Mouse (Mus musculus) skeletal muscle tissue, adult 2 months (tissue): ENCODE results near the gene Spag4.

Experiments
- DNase-seq: peaks from one replicate; pipeline ENCODE4 v3.0.0-alpha.2; 2012; ENCODE audit warnings: low read depth, low spot score

Gene Spag4

DNA sequence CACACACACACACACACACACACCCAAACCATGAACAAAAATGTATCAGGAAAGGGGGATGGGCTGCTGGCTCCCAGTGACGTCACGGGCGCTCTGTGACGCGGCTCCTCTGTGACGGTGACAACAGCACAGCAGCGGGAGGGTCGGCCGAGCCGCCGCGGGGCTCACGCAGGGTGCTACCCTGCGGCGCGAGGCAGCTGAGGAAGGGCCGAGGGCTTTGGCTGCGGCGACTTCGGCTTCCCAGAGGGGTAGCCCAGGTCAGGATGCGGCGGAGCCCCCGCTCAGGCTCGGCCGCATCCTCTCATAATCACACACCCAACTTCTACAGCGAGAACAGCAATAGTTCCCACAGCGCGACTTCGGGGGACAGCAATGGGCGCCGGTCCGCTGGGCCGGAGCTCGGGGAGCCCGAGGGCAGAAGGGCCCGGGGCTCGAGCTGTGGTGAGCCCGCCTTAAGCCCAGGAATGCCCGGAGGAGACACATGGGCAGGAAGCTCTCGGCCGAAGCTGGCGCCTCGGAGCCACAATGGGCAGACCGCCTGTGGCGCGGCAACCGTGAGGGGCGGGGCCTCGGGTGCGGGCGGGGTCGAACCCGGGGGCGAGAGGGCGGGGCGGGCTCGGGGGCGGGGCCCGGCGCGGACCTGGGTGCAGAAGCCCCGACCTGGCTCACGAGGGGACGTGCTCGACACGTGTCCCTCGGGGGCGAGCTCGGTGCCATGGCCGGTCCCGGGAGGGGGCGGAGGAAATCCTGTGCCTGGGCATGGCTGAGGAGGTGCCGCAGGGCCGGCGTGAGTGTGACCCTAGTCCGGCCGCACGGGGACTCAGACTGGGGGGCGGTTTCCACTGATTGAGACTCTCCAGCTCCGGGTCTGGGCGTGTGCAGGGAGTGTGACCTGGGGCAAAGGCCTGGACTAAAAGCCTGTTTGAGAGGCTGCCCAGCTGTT lies at the start of gene Spag4:
Gene Spag4 (plus strand): TSS at position 77 of the 943 bp plus-strand sequence.
- no peak for DNase-seq

DNA sequence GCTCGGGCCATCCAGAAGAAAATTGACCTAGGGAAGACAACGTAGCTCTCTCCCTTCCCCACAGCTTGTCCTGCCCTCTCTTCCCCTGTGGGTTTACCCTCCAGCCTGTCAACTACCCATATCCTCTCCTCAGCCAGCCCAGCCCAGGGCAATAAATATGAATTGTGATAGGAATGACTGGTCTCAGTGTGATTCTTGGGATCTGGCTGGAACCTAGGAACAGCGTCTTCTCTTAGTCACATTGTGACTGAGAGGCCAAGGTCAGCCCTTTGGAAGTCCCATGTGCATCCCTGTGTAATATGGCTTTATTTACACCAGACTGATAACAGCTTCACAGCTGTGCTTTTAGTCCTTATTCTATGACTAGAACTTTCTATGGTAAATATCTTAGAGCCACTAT lies 46.9 kb upstream of the Spag4 start:
- DNase-seq: no peak

DNA sequence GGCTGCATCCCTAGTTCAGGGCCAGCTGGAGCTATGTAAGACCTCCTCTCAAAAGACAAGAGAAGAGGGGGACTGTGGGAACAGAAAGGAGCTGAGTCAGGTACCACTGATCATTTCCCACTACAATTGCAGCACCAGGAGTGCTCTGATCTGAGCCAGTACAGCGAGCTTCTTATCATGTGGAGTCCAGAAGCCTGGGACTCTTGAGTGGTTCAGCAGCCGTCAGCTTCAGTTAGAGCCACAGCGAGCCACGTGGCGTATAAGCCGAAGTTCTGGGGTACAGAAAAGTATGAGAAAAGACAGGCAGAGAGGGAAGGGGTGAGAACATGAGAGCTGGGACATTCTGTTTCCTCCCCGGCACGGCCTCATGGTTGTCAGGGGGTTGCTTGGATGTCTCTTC lies 43.8 kb upstream of the Spag4 start:
- DNase-seq: no peak

DNA sequence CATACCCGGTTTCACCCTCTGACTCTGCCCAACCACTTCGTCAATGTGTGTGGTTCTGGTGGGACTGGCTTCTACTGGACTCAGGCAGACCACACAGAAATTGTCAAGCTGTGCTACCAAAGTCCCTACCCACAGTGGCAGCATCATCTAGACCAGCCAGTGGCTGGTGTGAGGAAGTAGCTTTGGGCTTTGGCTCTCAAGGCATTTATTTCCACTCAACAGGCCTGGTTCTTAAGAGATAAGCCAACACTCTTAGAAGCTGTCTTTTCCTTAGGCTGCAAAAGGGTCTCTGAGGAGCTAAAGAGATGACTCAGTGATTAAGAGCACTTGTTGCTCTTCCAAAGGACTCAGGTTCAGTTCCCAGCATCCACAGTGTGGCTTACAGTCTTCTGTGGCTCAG lies 43.2 kb upstream of the Spag4 start:
- no peak for DNase-seq

DNA sequence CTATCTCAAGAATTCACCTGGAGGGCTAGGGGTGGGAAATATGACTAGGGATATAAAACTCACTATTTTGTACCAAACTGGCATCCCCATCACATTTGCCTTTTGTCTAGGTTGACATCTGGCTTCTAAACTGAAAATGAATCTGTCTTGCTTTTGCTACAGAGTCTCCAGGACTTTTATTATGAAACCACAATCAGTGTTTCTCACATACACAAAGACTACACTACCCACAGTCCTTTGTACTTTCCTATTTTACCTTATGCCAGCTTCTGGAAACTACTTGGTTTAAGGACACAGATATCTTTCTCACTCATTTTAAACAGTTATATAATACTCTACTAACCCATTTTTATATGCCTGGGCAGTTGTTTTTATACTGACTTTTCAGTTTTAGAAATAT lies 39.5 kb upstream of the Spag4 start:
- DNase-seq: no peak

DNA sequence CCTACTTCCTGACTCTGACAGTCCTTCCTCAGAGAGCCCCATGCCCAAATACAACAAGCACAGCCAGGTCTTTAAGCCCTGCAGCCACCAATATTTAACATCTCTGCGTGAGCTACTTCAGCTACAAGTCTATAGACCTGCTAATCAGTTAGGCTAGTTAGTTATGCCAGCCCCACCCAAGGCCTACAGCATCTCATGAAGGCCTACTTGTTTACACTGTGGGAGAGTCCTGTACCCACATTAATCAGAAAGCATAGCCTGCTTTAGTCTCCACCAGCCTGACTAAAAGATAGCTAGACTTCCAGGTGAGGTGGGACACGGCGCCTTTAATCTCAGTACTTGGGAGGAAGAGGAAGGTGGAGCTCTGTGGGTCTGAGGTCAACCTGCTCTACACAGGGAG lies 25.6 kb upstream of the Spag4 start:
- DNase-seq: no peak

DNA sequence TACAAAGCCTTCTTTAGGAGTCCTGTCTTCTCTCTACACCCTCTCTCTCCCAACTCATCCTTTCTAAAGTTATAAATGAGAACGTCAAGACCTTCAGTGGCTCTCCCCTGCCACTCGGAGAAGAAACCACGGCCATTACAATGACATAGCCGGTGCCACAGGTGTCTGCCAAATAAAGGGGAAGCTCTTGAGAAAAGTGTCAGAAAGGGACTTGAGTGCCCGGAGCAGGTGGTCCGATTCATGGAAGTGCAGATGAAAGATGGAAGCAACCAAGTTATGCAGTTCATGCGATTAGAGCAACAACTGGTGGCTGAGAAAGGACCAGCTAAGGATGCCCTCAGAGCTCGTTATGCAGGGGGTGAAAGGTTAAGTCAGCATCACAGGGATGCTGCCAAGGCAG lies 22.1 kb upstream of the Spag4 start:
- DNase-seq: no peak

DNA sequence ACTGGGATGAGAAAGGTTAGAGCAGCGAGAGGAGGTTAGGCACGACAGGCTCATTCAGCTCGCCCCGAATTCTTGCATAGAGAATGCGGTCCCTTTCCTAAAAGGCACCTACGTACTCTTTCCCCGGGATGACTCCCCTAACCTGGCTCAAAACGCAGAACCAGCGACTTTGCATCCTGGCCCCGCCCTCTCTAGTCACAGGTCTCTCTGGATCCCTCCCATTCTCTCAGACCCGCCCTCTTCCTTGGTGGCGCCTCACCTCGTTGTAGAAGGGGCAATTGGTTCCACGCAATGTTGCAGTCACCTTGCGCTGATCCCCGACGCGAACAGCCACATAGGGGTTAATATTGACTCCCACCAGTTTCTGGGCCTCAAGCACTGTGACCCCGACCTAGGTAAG lies 17.0 kb upstream of the Spag4 start:
- no peak for DNase-seq

DNA sequence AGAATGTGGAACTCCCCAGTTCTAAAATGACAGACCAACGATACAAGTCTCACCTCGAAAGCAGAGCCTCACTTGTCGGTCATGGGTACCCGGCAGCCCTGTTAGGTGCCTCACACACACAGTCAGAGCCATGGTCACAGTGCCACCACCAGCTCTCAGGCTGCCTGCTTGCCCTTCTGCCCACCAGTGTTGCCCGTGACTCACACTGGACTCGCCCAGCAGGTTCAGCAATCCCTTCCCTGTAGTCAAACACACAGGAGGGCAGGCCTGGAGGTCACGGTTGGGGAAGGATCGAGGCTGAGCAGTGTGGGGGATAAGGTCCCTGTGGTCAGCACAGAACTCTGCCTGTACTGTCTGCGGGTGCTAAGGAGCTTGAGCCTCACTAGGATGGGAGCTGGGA lies 12.2 kb upstream of the Spag4 start, which contains the start of gene Fer1l4:
Gene Fer1l4 (minus strand): TSS at position 132 of the 400 bp plus-strand sequence.
- no peak for DNase-seq

DNA sequence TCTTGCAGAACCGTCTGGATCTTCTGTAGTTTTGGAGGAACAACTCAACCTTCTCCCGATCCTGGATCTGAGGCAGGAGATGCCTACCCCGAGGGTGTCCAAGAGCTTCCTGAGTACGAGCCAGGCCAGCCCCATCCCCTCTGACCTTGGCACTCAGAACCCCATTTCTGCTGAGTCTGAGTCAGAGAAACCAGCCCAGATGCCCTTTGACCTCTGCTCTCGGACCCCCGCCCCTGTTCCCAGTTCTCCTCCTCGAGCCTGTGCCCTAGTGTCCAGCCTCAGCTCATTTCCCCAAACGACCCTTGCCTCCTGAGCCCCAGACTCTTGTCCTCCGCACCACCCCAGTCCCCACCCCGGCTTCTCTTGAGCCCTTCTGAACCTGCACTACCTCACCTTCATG lies 1.2 kb downstream of the Spag4 start:
- no peak for DNase-seq

DNA sequence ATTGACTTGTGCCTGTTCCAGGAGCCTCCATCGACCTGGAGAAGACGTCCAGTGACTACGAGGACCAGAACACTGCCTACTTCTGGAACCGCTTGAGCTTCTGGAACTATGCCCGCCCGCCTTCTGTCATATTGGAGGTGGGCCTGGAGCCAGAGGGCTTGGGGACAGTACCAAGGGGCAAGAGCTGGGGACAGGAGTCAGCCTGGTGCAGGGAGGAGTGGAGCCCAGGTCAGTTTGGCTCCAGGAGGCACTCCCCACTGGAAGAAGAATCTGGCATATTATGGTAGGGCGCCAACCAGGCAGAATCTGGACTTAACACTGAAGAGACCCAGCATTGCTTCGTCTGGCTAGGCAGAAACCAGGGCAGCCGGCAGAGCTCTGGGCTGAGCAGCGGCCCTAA lies 2.9 kb downstream of the Spag4 start:
- DNase-seq: no peak

DNA sequence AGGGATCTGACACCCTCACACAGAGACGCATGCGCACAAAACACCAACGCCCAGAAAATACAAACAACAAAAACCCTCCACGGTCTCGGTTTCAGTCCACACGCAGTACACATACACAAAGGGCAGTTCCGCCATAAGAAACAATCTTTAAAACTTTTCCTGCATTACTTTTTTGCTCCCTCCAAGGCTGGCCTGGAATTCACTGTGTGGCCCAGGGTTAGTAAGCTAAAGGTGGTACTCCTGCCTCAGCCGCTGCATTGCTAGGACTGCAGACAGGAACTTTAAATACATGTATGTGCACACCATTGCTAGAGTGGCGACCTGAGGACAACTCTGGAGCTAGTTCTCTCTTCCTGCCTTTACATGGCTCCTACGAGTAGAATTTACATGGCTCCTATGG lies 6.3 kb downstream of the Spag4 start:
- DNase-seq: no peak

DNA sequence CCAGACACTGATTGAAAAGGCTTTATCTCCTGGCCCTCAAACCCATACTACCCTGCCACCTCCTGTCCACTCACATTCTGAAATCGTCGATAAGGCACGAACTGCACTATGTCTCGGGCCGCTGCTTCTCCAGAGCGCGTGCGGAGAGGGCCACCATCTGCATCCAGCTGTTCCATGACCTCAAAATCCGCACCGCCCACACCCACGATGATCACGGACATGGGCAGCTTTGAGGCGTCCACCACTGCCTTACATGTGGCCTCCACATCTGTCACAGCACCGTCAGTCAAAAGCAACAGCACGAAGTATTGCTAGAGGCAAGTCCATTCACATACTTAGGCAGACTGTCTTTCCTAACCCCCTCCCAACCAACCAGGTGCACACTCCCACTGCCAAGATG lies 8.8 kb downstream of the Spag4 start:
- DNase-seq: no peak

DNA sequence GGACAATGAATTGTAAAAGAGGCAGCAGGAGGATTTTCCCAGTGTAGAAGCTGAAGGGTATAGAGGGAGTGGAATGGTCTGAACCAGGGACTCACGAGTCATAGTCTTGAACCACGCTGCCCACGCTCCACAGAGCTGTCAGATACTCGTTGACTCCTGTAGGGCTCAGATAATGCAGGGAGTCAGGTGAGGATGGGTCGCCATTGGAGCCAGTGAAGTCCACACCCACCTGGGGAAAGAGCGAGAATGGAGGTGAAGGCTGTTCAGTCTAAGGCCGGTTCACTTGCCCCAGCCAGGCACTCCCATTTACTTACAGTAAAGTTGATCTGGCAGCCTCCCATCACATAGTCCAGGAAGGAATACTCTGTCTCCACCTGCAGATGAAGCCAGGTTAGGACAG lies 12.5 kb downstream of the Spag4 start:
- no peak for DNase-seq

DNA sequence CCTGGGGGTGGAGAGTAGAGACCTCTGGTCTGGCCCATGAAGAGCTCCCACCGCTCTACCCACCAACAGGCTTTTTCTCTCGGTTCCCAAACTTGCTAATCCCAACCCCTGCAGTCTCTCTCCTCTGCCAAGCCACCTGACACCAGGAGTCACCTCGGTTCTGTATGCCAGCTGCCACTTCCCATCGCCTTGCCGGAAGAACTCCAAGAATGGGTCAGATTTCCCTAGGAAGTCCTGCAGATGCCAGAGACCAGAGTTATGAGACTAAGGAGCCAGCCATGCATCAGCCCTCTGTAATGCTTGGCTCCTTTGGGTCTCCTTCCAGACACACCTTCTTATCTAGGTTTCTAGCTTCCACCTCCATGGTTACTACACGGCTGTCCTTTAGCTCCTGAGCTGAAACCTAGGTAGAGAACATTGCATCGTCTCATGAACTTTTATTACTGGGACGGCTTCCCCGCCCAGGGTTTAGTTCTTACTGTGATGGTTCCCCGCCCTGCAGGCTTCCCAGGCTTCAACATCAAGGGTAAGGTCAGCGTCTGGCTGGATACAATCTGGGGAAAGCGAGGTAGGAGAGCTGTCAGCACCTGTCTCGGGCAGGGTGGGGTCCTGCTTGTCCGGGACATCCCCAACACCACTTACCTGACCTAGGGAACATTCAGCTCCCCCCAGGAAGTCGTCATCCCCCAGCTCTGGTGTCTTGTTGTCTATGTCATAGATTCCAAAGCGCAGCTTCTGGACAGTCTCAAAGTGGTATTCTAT lies 13.6 kb downstream of the Spag4 start:
- DNase-seq: peak; percentile 56

DNA sequence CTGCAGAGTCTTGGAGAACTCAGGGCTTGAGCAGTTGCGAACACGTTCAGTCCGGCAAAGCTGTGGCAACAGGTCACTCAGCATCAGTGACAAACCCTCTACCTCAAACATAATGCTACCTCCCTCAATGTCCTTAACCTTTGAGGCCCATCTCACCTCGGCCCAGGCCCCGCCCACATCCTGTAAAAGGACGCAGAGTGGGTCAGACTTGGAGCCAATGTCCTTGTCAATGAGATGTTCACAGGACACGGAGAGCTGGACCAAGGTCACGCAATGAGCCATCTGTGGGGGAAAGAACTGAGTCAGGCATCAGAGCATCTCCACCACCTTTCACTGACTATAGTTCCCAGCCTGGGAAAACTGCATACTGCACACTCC lies 14.2 kb downstream of the Spag4 start:
- DNase-seq: no peak

DNA sequence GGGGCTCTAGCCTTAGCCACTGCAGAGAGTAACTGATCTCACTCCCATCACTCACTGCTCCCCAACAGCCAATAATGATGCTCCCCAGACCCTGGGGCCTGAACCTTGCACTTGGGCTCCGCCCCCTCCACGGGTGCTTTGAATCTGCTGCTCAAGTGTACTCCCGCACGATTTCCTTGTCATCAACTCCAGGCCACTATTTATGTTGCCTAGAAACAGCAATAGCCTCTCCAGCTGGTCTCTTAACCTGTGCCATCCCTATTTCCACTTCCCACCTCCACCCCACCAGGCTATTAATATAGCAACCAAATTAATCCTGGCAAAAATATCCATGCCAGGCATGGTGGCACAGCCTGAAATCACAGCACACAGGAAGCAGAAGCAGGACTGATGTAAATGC lies 14.7 kb downstream of the Spag4 start:
- peak; percentile 46 for DNase-seq

DNA sequence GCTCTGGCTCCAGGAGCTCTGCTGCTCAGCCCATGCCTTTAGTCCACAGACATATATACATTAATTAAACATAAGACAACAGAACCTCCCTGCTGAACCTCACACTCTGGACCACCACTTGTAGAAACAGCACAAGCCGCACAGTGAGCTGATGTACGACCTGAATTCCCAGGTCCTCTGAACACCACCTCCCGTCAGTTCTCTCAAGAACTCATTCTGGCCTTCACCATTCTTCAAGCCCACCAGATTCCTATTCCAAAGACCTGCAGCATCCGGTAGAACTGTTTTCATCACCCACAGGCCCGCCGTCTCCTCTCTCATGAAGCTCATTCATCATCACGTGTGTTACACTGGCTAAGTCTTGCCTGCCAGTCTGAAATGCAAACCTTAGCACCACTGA lies 15.4 kb downstream of the Spag4 start:
- no peak for DNase-seq

DNA sequence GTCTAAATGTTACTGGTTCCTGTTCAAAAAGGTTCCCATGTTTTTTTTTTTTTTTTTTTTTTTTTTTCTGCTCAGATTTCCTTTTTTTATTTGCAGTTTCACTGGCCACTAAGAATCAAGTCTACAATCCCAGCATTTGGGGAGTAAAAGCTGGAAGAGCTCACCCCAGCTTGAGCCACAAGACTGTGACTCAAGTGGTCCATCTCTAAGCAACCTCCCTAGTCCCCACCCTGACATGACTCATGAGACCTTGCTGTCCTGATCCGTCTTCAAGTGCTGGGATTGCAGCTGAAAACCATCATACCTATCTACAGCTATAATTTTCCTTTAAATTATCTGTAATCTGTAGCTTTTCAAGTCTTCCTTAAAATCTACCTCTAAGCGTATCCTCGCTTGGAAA lies 19.6 kb downstream of the Spag4 start:
- no peak for DNase-seq

DNA sequence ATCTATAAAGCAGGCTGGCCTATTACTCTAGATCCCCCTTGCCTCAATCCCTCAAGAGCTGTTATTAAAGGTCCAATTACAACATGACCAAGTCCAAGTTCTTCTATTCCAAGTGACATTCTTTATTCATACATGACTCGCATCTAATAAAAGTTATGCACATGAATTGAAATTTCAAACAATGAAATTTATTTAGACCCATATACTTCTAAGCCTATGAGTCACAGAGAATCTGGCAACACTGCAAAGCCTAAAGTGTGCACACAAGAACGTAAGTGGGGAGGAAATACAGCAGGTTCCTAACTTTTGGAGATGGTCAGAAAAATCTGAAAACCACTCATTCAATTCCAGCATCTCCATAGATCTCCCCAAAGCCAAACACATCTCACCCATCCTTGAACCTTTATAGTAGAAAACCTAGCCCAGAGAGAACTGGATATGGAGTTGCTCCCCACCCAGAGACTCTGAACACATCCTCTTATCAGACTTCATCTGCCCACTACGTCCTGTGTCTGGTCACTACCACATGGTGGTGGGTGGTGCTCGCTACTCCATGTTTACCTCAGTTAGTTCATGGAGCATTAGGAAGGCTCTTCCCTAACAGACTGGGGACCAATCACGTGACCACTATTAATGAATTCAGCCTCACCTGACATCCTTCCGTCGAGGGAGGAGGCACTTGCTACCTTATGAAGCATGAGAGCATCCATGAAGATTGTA lies 22.6 kb downstream of the Spag4 start:
- no peak for DNase-seq

DNA sequence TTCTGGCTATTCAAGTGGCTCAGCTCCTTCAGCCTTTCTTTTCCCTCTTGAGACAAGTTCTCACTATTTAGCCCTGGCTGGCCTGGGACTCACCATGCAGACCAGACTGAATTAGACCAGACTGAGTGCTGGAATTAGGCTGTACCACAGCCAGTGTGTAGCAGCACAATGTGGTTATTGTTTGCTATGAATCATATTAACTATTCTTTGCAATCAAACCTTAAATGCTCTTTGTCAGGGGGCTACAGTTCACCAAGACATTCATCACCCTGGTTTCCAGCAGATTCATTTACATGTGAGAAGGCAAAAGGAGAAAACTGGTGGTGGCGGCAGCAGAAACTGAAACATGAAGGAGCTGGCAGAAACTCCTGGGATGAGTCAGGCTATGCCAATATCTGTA lies 24.8 kb downstream of the Spag4 start:
- DNase-seq: no peak

DNA sequence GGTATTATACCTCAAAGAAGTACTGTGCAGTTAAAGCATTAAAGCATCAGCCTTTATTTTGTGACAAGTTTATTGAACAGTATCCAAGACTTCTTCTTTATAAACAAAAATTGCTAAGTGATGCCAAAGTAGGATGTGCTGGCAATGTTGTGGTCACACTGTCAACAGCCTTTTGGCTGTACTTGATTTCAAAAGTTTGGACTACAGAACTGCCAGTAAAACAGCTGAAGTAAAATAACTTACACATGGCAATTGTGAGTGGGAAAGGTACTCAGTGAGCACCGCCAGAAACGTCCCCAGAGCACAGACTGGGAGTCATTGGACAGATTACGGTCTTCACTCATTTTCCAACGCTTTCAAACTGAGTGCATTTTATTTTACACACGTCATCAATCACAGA lies 27.0 kb downstream of the Spag4 start:
- DNase-seq: no peak
